Mouse (Mus musculus): Measurements from ENCODE around the gene Ppfia2.

The Ppfia2 gene

DNA sequence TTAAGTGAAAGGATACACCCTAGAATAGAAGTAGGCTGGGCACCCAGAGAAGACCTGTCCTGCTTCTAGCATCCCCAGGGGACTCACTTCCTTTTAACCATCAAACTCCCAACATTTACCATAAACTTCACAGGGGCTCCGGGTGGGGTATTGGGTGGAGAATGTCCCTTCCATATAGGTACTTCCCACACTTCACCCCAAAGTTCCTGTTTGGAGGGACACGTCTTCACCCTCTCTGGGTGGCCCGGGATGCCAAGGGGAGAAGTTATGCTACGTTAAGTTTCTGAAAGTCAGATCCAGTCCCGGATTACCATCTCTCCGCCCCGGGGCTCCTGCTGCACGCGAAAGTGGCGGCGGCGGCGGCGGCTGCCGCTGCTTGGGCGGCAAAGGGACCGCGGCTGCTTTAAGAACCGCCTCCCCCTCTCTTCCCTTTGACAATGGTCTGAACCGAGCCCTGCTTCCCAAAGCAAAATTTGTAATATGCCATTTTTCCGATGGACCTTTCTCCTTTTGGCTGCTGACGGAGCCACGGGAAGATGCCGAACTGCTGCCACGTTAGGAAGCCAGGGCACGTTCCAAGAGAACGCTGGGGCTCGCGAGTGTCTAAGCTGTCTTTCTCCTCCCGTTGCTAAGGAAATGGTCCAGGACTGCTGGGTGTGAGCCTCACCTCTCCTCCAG, at the start of gene Ppfia2:
Ppfia2 (plus strand) TSS at position 485 of the 678 bp plus-strand sequence.
- DNase-seq (ENCODE audit: low spot score) = peak; percentile 11

DNA sequence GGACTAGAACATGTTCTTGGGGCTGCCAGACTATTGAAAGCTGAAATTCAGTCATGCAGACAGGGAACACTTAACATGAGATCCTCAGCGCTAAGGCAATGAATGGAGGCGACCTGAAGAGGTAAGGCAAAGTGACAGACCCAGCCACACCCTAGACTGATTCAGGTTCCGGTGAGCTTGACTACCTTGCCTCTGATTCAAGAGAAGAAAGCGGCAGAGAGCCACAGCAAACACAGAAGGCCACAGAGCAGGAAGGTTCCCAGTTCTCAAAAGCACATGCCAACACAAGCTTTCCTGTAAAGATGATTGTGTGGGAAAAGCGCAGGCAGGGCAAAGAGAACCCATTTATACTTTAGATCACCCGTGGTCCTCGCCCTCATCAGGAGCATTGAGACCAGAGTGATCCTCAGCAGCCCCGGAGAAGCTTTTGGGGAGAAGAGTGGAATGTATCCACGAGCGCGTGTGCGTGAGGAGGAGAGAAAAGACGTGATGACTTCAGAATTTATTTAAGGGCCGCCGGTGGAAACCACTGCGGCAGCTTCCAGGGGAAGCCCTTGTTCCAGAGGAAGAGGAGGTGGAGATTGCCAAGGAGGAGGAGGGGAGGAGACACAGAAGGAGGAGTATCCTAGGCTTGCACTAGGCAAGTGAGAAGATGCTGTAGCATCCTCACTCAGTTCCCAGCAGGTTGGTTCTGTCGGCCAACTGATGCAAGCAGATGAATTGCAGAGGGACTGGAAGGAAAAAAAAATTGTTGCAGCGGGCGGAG, 1.0 kb upstream of the Ppfia2 start:
- no peak for DNase-seq (ENCODE audit: low spot score)

DNA sequence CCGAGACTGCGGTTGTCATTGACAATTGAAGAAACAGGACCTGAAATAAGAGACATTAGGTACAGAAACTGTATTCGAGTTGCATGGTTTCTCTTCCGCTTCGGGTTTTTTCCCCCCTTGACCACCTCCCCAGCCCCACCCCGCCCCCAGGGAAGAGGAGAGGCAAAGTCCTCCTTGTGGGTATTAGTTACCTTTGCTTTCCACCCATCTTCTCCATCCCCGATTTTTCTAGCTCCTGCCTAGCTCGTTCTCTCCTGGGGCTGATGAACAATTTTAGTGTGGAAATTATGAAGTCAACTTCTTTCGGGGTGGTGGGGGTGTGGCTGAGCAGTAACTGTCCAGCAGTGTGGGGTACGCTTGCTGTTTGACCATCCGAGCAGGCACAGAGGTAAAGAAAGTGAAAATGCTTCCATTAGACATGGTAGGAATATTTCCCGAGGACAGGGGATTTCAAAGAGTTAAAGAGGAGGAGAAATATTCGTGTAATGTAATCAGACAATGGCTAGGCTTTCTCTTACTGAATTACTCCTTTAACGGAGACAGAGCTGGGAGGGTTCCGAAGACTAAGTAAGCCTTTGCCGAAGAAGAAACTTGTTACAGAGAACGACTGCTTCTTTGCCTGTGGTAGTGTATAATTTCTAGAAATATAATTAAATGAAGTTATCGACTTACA, 530 bp downstream of the Ppfia2 start:
- DNase-seq (ENCODE audit: low spot score) = no peak

DNA sequence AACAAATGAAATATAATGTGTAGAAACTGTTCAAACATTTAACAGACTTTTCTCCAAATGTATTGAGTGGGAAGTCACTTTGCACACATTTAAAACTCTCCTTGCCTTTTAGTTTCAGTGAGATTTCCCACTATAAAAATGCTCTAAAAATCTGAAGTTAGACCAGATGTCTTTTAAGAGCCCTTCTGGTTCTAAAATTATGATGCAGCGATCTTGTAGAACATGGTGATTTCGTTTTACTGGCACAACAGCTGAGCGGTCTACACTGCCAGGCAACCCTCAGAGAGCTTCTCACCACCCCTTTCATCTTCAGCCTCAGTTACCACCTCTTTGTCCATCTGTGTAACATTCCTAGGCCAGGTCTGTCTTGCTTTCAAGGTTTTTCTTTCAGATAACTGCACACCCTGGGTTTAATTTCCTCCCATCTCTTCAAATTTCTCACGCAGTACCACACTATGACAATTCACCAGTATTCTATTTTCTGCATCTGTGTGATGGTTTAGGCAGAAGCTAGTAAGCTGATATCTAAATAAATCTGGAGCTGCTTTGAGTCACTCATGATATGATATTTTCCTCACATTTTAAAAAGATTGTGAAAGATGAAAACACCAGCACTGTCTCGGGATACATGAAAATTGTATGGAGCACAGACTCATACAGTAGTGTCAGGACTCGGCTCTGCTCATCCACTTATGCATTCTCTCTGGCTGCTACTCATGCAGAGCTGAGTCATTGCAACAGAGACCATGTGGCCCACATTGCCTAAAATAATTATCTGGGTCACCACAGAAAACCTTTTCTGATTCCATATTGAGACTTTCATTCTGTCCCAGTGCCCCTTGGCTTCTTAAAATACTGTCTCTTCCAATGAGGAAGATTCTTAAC, 39.4 kb downstream of the Ppfia2 start:
- DNase-seq (ENCODE audit: low spot score) = no peak

DNA sequence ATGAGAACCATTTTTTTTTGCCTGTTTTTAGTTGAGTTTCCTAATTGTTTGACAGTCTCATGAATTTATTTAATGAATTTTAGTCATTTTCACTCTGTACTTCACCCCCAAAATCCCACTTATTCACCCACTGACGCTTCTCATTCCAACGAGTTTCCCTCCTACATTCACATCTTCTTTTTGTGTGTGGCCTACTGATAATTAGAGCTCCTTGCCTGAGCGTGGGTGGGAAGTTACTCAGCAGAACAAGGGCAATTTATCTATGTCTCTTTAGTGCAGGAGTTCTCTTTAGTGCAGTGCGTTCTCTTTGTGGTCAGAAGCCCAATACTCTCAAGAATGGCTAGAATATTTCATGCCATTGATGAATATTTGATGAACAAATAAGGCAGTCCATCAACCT, 95.9 kb downstream of the Ppfia2 start:
- DNase-seq (ENCODE audit: low spot score) = no peak

DNA sequence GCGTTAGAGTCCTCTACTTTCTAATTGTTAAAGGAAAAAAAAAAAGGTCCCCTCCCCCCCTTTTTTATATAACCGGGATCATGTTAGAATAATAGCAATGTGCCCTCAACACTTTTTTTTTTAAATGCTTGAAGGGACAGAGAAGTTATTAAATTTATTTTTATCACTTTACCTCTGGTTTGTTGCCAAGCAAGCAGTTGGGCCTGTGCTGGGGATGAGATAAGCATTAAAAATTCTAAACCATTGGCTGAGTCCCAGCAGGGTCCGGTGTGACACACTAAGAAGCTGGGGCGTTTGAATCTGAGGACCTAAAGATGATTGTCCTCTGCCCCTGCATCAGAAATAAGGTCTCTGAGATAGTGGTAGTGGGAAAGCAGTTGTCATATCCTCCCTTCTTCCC, 114.9 kb downstream of the Ppfia2 start:
- DNase-seq (ENCODE audit: low spot score) = no peak

DNA sequence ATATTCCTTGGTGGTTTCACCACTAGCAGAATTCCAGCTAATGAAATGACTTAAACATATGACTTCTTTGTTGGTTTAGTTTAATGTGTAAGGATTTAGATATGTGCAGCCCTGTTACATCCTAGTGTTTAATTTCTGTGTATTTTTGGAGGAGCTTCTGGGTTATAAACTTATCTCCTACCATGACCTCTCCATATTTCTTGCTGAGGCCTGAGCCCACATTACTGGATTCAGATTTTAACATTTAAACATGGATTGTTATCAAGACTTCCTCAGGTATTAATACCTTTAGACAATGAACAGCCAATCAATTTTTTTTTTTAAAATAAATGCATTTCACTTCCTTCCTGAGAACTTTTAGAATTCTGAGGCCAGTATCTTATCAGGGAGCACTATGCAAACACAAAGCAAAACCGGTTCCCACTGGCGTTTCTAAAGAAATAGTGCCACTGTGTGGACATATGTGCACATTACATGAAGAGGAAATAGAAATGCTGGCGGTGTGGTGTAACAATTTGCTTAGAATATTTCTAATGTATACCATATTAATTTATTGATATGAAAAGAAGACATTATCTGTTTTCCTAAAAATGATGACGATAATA, 115.4 kb downstream of the Ppfia2 start:
- peak; percentile 10 for DNase-seq (ENCODE audit: low spot score)

DNA sequence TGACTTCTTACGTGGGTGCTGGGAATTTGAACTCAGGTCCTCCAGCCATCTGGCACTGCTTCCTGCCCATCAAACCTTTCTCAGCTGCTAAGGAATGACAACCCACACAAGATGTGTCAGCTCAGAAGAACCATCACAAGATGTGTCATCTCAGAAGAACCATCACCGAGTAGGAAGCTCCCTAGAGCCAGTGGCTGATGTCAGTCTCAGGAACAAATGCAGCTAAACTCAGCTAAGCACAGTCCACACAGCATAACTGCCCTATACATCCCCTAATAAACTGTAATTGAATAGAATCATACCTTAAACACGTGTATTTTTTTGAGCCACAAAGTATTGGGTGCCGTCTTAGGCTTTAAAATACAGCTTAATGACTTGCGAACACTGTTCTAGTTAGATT, 117.7 kb downstream of the Ppfia2 start:
- DNase-seq (ENCODE audit: low spot score) = no peak

DNA sequence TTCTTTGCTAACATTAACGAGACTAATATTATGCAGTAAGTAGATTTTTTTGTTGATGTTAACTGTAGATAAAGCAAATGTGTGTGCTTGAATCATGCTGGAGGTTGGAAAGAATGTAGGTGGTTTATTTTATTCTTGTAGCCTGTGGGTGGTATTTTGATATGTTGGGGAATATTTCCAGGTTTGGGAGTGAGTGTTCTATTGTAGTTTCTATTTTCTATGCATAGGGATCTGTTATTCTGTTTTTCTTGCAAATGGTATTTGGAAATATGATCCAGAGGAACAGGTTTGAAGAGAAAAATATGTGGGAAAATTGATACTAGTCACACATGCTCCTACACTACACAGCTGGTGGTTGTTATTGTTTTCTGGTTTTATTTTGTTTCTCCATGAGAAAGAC, 120.8 kb downstream of the Ppfia2 start:
- no peak for DNase-seq (ENCODE audit: low spot score)

DNA sequence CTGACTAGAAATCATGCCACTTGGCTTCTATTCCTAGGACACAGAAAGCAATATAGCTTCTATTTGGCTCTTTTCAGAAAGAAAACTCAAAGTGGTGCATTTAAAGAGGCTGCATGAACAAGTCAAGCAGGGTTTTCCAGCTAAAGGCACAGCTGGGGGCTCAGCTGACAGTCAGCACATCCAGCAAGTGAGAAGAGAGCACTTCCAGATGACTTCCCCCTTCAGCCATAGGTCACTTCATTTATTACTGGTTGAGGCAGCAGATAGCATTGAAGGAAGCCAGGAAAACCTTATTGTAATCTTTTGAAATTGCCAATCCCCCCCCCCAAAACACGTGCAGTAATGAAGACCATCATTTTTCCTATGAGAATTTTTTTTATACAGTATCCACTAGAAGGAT, 126.8 kb downstream of the Ppfia2 start:
- no peak for DNase-seq (ENCODE audit: low spot score)

DNA sequence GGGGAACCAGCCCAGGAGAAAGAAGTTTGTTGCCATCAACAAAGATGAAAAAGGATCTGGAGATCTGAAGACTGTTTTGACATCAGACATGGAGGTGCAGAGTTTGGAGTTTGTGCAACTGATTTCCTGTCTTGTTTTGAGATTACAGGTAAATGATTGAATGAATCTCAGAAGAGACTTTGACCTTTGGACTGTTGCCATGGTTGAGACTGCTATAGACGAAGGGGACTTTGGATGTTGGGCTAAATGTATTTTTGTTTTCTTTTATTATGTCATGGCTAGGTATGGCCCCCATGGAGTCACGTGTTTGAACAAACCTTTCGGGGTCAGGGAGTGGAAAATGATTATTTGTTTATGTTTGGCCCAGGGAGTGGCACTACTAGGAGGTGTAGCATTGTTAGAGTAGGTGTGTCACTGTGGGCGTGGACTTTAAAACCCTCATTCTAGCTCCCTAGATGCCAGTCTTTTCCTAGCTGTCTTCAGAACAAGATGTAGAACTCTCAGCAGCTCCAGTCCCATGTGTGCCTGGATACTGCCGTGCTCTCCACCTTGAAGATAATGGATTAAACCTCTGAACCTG, 133.3 kb downstream of the Ppfia2 start:
- DNase-seq (ENCODE audit: low spot score) = peak; percentile 7

DNA sequence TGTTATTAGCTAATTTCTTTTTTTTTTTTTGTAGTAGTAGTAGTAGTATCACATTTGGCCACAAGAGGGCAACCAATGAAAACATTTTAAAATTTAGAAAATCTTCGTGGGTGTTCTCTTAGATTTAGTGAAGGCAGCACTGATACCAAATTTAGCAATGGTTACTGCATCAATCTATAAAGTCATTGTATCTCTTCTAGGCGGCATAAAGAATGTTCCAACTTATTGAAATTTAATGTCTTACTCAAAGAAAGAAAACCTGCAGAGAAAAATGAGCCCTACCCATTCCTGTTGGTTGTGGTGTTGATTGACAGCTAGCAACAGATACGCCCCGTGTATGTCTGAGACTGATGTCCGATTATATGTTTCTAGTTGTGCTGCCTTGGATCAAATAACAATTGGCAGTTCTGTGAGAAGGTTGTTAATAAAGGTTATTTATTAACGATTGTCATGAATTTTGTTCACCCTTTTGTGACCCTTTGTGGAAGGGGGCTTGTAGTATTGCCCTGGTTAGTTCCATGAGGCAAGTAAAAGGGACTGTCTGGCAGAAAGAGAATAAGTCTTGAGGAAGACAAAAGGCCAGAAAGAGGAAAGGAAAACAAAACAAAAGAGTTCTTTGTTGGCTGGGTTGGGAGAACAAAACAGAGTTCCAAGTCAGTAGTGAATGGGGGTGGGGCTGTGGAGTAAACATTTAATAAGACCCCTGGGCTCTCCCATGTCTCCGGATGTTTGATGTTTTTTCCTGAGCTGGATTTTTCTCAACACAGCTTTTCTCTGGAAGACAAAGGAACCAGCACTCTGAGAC, 139.2 kb downstream of the Ppfia2 start:
- no peak for DNase-seq (ENCODE audit: low spot score)

DNA sequence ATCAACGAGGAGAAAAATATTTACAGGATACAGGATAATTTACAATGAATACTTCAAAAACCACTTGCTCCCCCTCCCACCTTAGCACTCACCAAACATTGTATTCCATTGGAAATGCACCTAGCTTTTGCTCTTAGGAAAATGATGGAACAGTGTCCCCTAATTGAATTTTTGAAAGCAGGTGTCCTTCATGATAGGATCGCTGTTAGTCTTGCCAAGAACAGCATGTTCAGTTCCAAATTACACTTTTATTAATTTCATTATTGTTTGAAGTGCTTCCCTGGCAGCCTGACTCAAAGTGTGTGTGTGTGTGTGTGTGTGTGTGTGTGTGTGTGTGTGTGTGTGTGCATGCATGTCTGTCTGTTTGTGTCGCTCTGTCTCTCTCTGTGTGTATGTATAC, 140.1 kb downstream of the Ppfia2 start:
- no peak for DNase-seq (ENCODE audit: low spot score)

DNA sequence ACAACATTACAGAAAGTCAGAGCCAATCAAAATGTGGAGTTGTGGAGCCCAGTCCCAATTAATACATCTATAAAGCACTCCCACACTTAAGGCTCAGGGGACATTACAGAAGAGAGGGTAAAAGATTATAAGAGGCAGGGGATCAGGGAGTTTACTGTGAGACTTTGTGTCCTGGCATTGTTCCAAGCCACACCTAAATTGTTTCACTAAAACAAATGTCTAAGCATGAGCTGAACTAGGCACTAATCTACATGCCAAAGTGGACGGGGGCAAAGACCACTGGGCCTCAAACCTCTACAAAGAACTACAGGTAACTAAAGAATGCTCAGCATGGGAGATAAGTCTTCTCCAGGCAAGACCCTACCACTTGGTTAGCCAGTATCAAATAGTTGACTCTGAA, 148.1 kb downstream of the Ppfia2 start:
- no peak for DNase-seq (ENCODE audit: low spot score)

DNA sequence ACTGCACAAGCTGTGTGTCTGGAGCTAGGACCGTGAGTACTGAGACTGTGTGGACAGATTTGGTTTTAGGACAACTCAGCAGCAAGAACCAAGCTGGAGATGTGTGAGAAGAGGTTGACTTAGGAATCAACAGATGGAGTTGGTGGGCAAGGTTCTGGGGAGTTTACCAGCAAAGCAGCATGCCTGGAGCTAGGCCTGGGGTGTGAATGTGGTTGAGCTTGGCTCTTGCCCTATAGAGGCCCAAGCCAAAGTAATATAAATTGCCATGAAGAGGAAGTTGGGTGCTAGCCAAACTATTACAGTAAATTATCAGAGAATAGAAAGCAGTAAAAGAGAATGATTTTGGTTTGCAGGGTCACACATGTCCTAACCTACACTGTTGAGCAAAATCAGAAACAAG, 150.8 kb downstream of the Ppfia2 start:
- DNase-seq (ENCODE audit: low spot score) = no peak

DNA sequence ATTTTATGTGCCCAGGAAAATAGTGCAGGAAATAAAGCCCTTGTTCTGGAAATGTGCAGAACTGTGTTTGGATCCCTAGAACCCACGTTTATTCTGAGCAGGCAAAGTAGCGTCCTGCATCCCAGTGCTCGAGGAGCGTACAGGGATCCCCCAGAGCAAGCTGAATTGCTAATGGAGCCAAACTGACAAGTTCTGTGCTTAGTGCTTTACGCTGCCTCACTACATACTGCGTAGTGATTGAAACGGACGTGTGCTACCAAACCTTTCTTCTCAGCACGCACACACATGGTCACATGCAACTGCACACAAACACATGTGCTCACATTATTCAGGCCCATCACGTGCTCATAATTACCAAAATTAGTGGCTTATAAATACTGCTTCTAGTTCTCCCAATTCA, 153.2 kb downstream of the Ppfia2 start:
- DNase-seq (ENCODE audit: low spot score) = no peak

DNA sequence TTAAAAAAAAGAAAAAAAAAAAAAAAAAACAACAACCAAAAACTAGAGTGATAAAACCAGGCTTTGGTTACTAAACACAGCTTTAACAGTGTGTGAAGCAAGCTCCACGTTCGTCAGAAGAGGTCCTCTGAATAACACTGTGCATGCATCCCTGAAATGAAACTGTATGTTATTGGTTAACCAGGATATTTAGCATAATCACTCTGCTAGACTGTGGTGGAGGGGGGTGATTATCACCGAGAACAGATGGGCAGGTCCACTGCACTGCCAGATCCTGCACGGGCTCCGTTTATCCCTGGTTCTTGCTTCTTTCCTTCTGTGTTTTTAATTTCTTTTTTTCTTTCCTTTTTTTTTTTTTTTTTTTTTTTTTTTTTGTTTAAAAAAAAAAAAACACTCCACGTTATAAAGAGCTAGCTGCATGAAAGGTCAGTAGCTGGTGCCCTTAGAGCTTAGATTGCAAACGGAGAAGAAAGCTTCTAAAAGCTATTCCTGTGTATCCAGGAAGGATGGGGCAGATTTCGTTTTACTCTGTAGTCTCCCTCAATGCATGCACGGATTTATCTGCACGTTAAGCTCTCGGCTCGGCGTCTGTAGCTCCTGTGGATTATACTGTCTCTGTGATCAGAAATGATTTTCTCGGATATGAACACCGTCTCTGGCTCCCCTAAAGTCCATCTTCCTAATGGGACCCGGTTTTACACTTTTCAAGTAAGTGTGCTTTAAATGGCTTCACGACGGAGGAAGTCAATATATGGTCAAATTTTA, 162.2 kb downstream of the Ppfia2 start:
- DNase-seq (ENCODE audit: low spot score) = no peak

DNA sequence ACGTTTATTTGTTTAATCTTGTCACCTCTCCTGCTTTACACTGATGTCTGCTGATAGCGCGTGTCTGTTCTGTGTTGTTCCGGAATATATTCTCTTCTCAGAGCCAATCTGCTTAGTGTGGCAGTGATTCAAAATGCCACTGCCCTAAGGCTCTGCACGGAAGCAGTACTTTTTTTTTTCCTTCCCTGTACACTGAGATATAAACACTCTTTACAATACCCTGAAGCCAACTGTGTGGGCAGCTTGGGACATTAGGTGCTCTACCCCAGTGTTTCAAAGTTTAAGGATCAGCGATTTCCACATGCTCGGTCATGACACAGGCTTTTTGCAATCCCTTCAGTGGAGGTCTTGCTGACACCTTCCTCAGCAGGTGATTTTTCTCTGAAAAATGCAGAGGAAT, 163.8 kb downstream of the Ppfia2 start:
- DNase-seq (ENCODE audit: low spot score) = no peak

DNA sequence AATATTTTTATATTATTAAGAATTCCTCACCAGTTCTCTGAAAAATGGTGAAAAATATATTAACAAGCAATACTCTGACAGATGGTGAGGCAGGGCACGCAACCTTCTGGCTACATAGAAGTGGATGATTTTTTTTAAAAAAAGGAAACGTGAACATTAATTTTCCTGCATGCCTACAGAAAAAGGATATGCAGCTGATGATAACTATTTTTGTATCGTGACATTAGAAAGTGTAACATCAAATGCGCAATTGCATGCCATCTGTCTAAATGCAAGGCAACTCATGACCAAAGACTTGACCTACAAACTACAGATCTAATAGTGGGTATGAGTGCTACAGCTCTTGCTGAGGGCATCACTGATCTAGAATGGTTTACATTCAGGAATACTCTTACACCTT, 182.1 kb downstream of the Ppfia2 start:
- no peak for DNase-seq (ENCODE audit: low spot score)

DNA sequence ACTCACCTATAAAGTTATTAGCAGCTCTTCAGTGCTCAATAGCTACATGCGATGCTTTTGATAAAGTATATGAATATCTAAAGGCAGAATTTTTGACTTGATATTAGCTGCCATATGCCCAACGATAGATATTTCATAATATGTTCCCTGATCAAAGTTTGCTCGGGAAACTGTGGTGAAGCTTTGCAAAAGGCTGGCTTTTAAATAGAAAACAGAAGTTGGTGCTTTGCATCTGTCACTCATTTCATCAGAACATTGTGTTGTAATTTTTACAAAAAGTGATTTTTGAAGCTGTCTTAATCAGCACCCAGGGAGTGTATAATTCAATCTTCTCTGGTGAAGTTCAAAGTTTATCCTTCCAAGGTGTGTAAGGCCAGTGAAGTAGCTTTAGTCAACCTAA, 195.1 kb downstream of the Ppfia2 start:
- no peak for DNase-seq (ENCODE audit: low spot score)
